Mouse (Mus musculus) liver, embryonic 18 days (tissue): Measurements from ENCODE around the gene Def6. TPM values are rescaled to one million over a fixed set of nuclear protein-coding genes. Genes with fewer than 3 reads are reported as not detected.

Experiments
- polyA plus RNA-seq: library from polyadenylated mRNA; depleted of rRNA; stranded (reverse); fragments of >200 nt; gene quantifications from 2 replicates; pipeline ENCODE4 v1.2.3, GENCODE M21; 2012; rRNA removed

Def6 gene
- 7.8 and 11.5 TPM in 2 replicates for polyA plus RNA-seq

GRCm38 (mm10) chr17:28207591-28208313 lies at the start of gene Def6:
Gene Def6, plus strand, starts transcription at chr17:28207778.

GRCm38 (mm10) chr17:28176775-28177539 lies 30.6 kb upstream of the Def6 start, which contains the start of gene Zfp523:
Gene Zfp523, plus strand, starts transcription at chr17:28177129.

GRCm38 (mm10) chr17:28232475-28233060 lies 25.0 kb downstream of the Def6 start, which contains the start of gene Ppard:
Gene Ppard, plus strand, starts transcription at chr17:28232700.

Other genes with a start within 250 kb of the Def6 start
- 0.07 and 0.09 TPM in 2 replicates for gene Tcp11, start 127.1 kb upstream of the Def6 start, polyA plus RNA-seq
- gene Scube3, start 65.6 kb upstream of the Def6 start, polyA plus RNA-seq, result 0.22 and 0.28 TPM in 2 replicates
- gene Zfp523, start 30.6 kb upstream of the Def6 start, polyA plus RNA-seq, result 10.2 and 10.5 TPM in 2 replicates
- 4.7 and 5.0 TPM in 2 replicates for gene Ppard, start 24.9 kb downstream of the Def6 start, polyA plus RNA-seq
- gene Fance, start 105.7 kb downstream of the Def6 start, polyA plus RNA-seq, result 3.1 and 3.8 TPM in 2 replicates
- 1,580 and 2,072 TPM in 2 replicates for gene Rpl10a, start 120.7 kb downstream of the Def6 start, polyA plus RNA-seq
- 2.5 and 2.8 TPM in 2 replicates for gene Tead3, start 143.0 kb downstream of the Def6 start, polyA plus RNA-seq
- 0.06 and 0.18 TPM in 2 replicates for gene Tulp1, start 157.4 kb downstream of the Def6 start, polyA plus RNA-seq